Mouse (Mus musculus): ENCODE results near the gene Zfpm1.
A peak's percentile ranks its signal among the peaks of the same experiment; 100 is the strongest.

The Zfpm1 gene

DNA sequence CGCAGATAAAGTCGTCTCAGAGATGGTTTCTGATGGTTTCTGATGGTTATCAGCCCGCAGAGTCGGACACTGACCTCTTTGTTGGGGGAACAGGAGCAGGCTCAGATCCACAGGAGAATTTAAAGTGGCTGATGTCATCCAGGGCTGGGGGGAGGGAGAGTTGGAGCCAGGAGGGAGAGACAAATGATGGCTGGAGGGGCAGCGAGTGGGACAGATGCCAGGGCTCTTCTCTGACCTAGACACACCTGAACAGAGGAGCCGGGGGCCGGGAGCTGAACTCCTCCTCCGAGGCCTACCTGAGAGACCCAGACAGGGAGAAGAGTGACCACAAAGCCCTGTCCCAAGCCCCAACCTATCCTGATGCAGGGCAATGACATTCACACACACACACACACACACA is 47.1 kb downstream of the Zfpm1 start:
- DNase-seq (ENCODE audit: low spot score), result no peak

DNA sequence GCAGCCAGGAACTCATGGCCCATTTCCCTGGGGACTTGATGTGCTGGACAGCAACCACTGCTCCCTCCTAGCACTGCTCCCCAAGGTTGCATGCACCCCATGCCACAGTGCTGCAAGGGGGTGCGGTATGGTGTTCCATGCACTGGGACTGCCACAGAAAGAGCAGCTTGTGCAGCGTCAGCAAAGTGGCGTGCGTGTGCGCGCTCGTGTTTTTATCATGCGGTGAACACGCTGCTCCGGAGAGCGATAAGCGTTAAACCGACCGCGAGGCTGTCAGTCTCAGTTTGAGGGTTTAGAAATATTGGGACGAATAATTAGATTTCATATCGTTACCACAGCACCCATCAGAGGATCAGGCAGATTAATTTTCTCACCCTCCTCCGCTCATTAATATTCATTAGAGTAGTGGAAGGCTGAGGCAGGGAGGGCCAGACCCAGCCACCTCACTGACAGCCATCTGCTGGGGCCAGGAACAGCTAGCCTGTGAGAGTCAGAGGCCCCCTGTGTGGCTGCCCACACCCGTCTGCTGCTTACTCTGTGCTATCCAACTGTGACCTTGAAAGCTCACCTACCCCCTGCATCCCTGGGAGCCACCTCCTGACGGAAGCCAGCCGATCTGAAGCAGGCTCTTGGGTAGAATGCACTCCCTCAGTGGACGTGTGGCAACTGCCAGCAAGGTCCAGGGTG is 47.8 kb downstream of the Zfpm1 start:
- DNase-seq (ENCODE audit: low spot score), result no peak

- DNase-seq (ENCODE audit: low spot score), result no peak
Measured at GRCm38 (mm10) chr8:122330446-122331133, 48.6 kb downstream of the Zfpm1 start.

DNA sequence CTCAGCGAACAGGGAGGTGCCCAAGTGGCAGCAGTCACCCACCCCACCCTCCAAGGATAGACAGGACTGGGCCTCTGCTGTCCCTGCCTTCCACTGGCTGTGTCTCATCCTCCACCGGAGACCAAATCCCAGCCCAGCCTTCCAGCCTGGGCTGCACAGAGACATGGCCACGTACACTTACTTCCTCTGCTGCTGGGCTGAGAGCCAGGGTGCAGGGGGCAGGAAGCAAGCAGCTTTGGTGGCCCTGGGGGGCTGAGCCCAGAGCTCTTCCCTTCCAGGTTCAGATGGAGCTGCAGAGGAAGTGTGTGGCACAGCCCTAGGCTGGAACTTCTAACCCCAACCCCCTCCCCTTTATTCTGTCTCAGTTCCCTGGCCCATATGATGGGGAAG is 49.2 kb downstream of the Zfpm1 start:
- no peak for DNase-seq (ENCODE audit: low spot score)

DNA sequence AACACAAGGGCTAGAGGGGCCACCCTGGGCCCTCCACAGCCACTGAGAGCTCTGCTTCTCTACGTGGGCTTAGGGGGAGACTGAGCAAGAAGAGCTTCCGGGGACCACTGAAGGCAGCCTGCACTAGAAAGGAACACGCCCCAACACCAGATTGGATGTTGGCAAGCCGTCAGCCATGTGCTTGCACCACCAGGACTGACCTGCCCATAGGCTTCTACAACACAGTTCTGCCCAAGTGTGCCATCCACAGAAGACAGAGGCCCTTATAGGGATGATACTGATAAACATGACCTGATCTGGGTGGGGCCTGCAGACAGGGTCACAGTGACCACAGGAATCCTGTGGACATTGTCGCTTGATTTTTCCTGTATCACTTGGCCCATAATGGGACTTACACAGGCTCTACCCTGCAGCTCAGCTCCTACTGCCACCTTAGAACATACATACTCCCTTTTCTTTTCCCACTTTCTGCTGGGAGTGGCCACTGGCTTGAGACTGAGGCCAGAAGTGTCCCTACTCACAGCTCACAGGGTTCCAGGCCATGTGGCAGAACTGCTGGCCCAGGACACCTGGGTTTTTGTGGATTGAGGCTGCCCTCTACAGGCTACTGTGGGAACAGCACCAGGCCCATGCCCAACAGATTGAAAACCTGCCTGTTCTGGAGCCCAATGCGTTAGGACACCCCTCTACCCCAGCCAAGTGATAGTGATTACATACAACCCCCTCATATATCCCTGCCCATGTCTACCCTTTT is 51.0 kb downstream of the Zfpm1 start:
- DNase-seq (ENCODE audit: low spot score), result peak; percentile 75

- no peak for DNase-seq (ENCODE audit: low spot score)
Measured at GRCm38 (mm10) chr8:122333531-122333930, 51.6 kb downstream of the Zfpm1 start.

GRCm38 (mm10) chr8:122334791-122335490 is 53.0 kb downstream of the Zfpm1 start:
- no peak for DNase-seq (ENCODE audit: low spot score)

GRCm38 (mm10) chr8:122335638-122336250 is 53.8 kb downstream of the Zfpm1 start:
- DNase-seq (ENCODE audit: low spot score), result no peak

DNA sequence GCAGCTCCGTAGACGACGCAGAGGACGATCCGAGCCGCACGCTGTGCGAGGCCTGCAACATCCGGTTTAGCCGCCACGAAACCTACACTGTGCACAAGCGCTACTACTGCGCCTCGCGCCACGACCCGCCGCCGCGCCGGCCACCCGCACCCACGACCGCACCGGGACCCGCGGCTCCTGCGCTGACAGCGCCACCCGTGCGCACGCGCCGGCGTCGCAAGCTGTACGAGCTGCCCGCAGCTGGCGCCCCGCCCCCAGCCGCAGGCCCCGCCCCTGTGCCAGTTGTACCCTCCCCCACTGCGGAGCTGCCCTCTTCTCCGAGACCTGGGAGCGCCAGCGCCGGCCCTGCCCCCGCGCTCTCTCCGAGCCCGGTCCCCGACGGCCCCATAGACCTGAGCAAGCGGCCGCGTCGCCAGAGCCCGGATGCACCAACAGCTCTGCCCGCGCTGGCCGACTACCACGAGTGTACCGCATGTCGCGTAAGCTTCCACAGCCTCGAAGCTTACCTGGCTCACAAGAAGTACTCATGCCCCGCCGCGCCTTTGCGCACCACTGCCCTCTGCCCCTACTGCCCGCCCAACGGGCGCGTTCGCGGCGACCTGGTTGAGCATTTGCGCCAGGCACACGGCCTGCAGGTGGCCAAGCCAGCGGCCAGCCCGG is 54.4 kb downstream of the Zfpm1 start:
- DNase-seq (ENCODE audit: low spot score), result no peak

DNA sequence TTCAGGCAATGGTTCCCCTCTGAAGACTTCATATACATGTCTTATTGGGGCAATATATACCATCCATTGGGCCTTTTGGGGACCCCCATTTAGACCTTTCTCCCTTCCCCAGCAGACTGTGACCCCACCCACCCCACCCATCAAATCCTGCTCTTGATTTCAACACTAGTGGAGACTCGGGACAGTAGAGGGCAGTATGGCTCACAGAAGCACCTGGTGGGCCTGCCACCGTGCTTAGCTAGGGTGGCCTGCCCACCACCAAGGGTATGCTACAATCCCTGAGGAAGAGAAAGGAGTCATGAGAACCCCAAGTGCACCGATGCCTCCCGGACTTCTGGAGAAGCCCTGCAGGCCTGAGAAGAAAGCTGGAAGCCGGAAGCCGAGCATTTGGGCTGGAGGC is 56.9 kb downstream of the Zfpm1 start:
- DNase-seq (ENCODE audit: low spot score), result no peak

DNA sequence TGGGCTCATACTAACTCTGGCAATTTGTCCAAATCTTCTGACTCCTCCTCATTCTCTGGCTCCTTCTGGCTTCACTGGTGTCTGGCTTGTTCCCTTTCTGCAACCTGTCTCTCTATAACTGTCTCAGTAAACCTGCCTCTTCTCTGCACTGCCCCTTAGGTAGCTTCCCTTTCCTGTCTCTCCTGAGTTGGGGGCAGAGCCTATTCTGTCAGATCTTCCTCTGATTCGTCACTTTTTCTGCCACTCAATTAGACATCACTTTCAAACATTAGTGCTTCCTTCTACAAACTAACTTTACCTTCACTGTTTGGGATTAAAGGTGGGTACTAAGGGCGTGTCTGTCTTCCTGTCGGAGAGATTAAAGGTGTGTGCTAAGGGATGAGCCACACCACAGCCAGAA is 58.8 kb downstream of the Zfpm1 start:
- DNase-seq (ENCODE audit: low spot score), result no peak

GRCm38 (mm10) chr8:122341790-122342189 is 59.8 kb downstream of the Zfpm1 start:
- no peak for DNase-seq (ENCODE audit: low spot score)

- DNase-seq (ENCODE audit: low spot score), result no peak
Measured at GRCm38 (mm10) chr8:122342362-122342761, 60.4 kb downstream of the Zfpm1 start.

DNA sequence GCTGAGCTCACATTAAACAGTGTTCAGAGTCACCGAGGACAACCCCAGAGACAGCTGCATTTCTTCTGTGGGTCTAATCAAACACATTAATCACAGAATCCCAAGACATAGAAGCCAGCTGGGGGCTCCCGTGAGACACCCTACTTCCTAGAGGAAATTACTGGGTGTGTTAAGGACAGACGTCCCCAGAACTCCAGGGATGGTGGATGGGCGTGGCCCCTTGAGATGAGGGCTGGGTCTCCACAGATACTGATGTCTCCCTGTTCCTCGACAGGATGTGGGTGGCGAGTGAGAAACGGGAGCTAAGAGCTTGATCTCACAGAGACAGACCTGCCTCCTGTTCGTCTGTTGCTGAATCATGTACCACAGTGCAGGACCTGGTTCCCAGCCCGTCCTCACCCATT is 60.9 kb downstream of the Zfpm1 start:
- no peak for DNase-seq (ENCODE audit: low spot score)

DNA sequence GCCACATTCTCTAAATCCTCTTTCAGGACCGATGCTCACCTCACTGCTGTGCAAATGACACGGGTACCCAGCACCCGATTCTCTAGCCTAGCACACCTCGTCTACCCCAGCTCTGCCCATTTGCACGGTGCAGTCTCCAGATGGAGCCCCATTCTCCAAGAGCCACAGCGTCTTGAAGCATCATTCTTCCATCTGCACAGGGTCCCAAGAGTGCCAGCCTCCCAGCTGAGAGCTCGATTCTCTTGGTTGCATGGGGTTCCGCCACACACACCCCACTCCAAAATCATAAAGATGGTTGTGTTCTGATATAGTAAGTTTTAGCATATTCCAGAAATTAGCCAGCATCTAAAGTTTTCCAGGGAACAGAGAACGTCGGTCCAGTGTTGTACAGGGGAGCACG is 61.4 kb downstream of the Zfpm1 start:
- no peak for DNase-seq (ENCODE audit: low spot score)

DNA sequence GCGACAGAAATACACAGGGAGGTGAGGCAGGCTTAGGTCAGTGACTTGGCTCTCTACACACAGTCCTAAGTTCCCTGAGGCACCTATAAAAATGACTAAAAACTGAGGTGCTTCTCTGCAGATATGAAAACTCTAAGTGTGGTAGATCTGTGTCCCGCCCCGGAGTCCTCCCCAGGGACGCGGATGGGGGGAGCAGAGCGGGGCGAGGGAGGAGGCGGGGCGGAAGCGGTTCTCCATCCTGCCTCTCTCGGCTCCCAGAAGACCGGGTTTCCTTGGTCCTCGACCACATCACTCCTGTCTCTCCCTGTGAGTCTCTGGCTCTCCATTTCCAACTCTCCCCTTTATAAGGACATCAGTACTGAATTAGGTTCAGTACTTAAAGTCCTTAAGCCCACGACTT is 61.8 kb downstream of the Zfpm1 start:
- DNase-seq (ENCODE audit: low spot score), result no peak

DNA sequence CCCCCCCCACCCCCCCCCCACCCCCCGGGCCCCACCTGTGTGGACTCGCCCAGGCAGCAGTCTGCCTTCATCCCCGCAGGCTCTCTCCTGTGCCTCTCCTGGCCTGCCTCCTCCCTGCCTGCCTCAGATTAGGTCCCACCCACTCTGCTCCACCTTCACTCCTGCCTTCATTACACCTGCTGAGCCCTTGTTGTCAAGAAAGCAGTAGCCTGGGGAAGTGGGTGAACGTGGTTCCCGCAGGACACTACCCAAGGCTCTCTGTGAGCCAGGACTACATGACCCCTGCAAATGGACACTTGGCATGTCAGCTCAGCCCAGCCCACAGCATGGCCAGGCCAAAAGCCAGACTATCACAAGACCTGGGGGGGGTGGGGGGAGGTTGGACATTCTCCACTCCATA is 62.3 kb downstream of the Zfpm1 start:
- no peak for DNase-seq (ENCODE audit: low spot score)

DNA sequence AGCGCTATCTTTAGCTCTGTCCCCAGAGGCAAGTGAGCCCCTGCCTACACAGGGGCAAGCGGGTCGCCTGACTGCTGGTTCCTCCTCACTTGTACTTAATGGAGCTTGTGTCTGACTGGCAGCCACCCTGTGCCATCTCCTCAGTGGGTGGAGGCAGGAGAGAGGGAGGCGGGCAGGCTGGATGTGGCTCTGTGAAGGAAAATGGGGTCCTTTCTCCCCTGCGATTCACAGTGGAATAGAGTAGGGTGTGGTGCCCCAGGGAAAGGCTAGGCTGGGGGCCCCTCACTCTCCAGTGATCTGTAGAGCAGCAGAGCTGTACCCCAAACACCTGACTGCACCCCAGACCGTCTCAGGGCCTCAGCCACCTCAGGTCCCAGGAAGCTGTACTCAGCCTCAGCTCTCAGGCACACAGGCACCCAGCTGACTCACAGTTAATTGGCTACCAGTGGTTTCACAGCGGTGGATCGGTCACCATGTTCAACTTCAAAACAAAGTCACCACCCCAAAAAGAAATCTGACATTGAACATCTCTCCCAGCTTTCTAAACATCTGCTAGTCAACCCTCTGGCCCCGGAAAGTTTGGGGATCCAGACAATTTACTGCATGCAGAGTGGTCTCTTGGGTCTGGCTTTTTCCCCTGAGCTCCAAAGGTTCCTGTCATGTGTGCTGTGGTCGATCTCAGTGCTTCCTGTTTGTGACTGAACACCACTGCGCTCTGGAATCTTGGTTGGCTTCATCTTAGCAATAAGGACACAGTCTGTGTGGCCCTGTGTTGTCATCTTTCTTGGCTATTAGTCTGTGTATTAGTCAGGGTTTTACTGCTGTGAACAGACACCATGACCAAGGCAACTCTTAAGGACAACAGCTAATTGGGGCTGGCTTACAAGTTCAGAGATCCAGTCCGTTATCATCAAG is 63.5 kb downstream of the Zfpm1 start:
- no peak for DNase-seq (ENCODE audit: low spot score)

DNA sequence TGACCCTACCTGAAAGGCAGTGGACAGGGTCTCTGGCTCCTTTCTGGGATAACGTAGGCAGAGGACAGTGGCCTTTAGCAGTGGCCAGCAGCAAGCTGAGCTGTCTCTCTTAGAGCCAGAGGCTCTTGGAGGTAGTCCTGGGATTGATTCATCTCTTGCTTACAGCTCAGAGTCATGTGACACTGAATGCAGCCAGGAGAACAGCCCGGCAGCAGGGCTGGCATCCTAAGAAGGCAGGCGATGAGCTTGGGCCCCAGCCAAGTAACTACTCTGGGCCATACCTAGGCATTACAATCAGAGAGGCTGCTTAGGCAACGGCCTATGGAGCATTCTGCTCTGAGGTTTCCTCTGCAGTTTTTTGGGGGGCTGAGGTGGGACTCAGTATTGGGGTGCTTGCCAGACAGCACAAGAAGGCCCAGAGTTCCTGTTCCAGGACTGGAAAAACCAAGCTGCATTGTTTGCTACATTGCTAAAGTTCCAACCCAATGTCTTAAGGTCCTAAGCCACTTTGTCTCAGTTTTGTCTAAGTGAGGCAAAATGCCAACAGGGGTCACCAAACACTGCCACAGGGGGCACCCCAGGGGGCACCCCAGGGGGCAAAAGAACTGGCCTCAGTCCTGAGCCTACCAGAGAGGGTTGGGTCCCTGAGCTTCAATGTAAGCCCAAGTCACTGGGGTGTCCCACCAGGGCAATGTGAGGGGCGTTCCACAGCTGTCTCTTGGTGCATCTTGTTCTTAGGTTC is 66.0 kb downstream of the Zfpm1 start:
- DNase-seq (ENCODE audit: low spot score), result no peak

All from ovary, postnatal 10 days (tissue).